Mouse (Mus musculus): ENCODE measurements at regions not wholly inside any gene's neighbourhood (a gene's known extent, or its start where the extent isn't known, plus 50 kb on each side); places are given as distances from the start of the nearest gene placed in this dataset.

DNA sequence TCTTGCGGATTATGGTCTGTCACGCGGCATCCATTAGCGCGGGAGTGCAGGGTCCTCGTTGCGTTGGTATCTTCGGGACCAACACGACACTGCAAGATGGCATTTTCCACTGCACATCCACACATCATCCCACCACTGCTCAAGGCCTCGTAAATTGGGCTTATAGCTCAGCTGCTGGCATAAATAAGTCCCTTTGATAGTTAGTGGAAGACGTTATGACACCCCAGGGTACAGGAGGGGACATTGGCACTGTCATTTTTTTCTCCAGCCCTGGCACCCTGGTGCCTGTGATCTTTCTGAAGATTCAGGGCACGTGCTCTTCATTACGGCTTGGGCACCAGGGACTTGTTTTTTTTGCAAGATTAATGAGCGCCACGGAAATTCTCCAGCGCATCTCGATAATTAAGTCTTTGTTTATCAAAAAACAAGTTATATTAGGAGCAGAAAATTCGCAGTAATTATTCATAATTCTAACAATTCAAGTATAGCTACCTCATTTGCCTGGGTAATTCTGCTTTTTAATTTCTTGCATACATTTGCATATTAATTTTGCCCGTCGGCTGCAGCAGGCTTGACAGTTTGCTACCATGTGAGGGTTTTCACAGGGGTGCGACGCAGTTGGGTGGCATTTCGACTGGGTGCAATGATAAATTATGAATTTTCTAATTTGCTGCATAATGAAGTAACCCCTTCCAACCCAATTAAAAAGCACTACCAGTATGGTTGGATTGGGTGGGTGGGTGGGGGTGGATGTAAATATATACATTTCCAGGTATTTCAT, 119.1 kb downstream of the Vrk1 start:
- H3K4me2 ChIP-seq (ENCODE audit: low read length), result no peak overlapping the region
- no peaks in the 10 kb centered on the region for H3K36me3 ChIP-seq (ENCODE audit: control insufficient read depth, insufficient read depth, low read length)
- no peaks in the 10 kb centered on the region for H3K9me3 ChIP-seq (replicated peaks; ENCODE audit: control insufficient read depth, low read length, poor library complexity, severe bottlenecking)
- H3K27me3 ChIP-seq (ENCODE audit: control insufficient read depth, insufficient read depth, low read depth, low read length), result no peaks in the 10 kb centered on the region
- peak overlapping the region; percentile 78 for H3K27ac ChIP-seq (ENCODE audit: low read length)
- ATAC-seq, result no peak
- H3K9ac ChIP-seq (ENCODE audit: low read depth, low read length), result no peak overlapping the region
- H3K4me1 ChIP-seq (ENCODE audit: control insufficient read depth, insufficient read depth, low read length), result peaks cover 2% of the 10 kb centered on the region; the same call in 1 of the 2 replicates
- no peak overlapping the region for H3K4me3 ChIP-seq (ENCODE audit: low read depth, low read length)
- 67% methylated on average over 23 of the region's 23 CpGs for WGBS

DNA sequence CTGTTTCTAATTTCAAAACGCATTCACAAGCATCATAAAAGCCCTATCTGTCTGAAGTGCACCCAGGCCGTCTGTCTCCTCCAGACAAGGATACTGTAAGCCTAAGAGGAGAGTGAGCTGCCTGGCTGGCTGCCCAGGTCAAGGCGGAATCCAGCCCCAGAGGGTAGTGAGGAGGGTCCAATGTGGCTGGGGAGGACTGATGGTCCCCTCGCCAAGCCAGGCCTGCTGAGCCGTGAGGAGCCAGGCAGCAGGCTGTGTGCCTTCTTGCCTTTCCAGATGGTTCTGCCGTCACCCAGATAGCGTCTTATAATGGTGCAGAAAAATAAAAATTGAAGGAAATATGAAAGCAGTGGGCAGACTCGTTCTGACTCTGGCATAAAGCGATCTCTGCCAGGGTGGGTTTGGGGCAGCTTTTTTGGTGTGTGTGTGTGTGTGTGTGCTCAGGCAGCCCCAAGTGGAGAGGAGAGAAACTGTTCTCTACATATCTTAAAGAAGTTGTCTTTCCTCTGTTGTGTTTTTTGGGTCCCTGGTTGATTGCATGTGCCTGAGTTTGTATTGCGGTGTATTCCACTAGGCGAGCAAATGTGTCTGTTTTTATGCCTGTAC, 120.1 kb downstream of the Vrk1 start:
- ATAC-seq, result no peak
- Histone ChIP-seq H3K4me1 (ENCODE audit: control insufficient read depth, insufficient read depth, low read length) (0 out of 2 replicates have a peak, but pooled peaks cover 2% of the 10 kb centered on the region), H3K27ac (ENCODE audit: low read length) (peak overlapping the region; percentile 78), H3K36me3 (ENCODE audit: control insufficient read depth, insufficient read depth, low read length) (no peaks in the 10 kb centered on the region), H3K27me3 (ENCODE audit: control insufficient read depth, insufficient read depth, low read depth, low read length) (no peaks in the 10 kb centered on the region), H3K4me2 (ENCODE audit: low read length) (no peak overlapping the region), H3K4me3 (ENCODE audit: low read depth, low read length) (no peak overlapping the region), H3K9ac (ENCODE audit: low read depth, low read length) (no peak overlapping the region), H3K9me3 (replicated peaks; ENCODE audit: control insufficient read depth, low read length, poor library complexity, severe bottlenecking) (no peaks in the 10 kb centered on the region)
- WGBS, result 65% methylated on average over 11 of the region's 11 CpGs

DNA sequence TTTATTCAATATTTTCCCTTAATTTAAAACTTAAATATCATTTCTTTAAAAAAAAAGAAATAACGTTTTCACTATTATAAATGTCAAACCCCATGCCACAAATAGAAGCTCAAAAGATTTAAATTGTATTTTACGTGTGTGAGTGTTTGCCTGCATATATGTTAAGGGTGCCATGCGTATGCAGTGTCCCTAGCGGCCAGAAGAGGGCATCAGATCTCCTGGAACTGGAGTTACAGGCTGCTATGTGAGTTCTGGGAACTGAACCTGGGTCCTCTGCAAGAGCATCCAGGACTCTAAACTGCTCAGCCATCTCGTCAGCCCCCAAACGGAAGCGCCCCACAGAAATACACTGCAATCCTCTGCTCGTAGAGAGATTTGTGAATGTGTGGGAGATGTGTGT, 122.7 kb downstream of the Vrk1 start:
- Histone ChIP-seq H3K36me3 (ENCODE audit: control insufficient read depth, insufficient read depth, low read length) (no peaks in the 10 kb centered on the region), H3K9me3 (replicated peaks; ENCODE audit: control insufficient read depth, low read length, poor library complexity, severe bottlenecking) (no peaks in the 10 kb centered on the region), H3K4me3 (ENCODE audit: low read depth, low read length) (no peak overlapping the region), H3K9ac (ENCODE audit: low read depth, low read length) (no peak overlapping the region), H3K27me3 (ENCODE audit: control insufficient read depth, insufficient read depth, low read depth, low read length) (no peaks in the 10 kb centered on the region), H3K27ac (ENCODE audit: low read length) (no peak overlapping the region), H3K4me1 (ENCODE audit: control insufficient read depth, insufficient read depth, low read length) (0 out of 2 replicates have a peak, but pooled peaks cover 2% of the 10 kb centered on the region), H3K4me2 (ENCODE audit: low read length) (no peak overlapping the region)
- WGBS, result 94% methylated on average over 8 of the region's 8 CpGs
- ATAC-seq, result no peak

DNA sequence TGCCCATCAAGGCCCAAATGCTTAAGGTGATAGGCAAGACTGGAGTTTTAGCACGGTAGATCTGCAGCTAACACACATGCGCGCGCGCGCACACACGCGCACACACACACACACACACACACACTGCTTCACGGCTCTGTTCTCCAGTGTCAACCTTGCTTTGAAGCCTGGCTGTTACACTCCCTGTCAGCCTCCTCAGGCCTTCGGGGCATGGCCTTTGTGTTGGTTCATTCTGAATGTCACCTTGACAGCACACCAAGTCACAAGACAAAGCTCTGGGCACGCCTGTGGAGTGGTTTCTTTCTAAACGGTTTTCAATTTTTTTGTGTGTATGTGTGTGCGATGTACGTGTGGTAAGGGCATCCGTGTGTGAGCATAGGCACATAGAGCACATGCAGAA, 128.4 kb downstream of the Vrk1 start:
- Histone ChIP-seq H3K9ac (ENCODE audit: low read depth, low read length) (no peak overlapping the region), H3K9me3 (replicated peaks; ENCODE audit: control insufficient read depth, low read length, poor library complexity, severe bottlenecking) (no peaks in the 10 kb centered on the region), H3K36me3 (ENCODE audit: control insufficient read depth, insufficient read depth, low read length) (no peaks in the 10 kb centered on the region), H3K4me2 (ENCODE audit: low read length) (no peak overlapping the region), H3K4me1 (ENCODE audit: control insufficient read depth, insufficient read depth, low read length) (no peaks in the 10 kb centered on the region), H3K27ac (ENCODE audit: low read length) (no peak overlapping the region), H3K4me3 (ENCODE audit: low read depth, low read length) (no peak overlapping the region), H3K27me3 (ENCODE audit: control insufficient read depth, insufficient read depth, low read depth, low read length) (no peaks in the 10 kb centered on the region)
- ATAC-seq, result no peak
- WGBS, result 87% methylated on average over 15 of the region's 15 CpGs

DNA sequence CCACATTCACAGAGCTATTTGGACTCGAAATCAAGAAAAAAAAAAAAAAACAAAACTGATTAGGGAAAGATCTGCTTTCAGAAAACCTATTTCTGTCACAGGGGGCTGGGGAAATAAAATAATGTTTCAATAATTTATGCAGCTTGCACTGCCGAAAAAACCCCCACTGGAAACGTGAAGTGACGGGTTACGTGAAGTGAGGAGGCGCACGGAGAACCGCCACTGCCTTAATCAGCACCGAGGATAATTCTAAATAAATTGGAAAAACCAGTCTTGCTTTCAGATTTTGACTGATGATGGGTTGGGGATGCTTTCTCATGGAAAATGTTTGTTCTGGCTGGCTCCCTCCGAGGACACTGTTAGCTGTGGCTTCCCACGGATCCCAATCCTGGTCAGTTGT, 129.5 kb downstream of the Vrk1 start:
- Histone ChIP-seq H3K27me3 (ENCODE audit: control insufficient read depth, insufficient read depth, low read depth, low read length) (no peaks in the 10 kb centered on the region), H3K9ac (ENCODE audit: low read depth, low read length) (no peak overlapping the region), H3K27ac (ENCODE audit: low read length) (no peak overlapping the region), H3K4me2 (ENCODE audit: low read length) (no peak overlapping the region), H3K9me3 (replicated peaks; ENCODE audit: control insufficient read depth, low read length, poor library complexity, severe bottlenecking) (no peaks in the 10 kb centered on the region), H3K36me3 (ENCODE audit: control insufficient read depth, insufficient read depth, low read length) (no peaks in the 10 kb centered on the region), H3K4me1 (ENCODE audit: control insufficient read depth, insufficient read depth, low read length) (no peaks in the 10 kb centered on the region), H3K4me3 (ENCODE audit: low read depth, low read length) (no peak overlapping the region)
- no peak for ATAC-seq
- 56% methylated on average over 11 of the region's 11 CpGs for WGBS

DNA sequence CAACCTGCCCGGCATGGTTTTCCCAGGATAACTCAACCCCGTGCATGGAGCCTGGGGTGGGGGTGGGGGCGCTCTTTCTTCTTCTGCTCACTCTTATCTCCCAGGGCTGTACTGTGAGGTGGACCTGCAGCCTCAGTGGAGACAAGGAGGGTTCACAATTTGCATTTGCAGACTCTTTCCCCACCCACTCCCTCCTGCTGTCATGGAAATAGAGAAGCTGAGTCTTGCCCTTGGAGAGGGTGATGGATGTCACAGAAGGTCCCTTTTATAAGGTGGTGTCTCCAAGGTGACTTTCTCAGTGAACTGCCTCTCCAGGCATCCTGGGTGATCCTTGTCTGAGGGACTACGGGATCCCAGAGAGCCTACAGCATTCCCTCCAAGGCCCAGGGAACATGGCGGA, 129.9 kb downstream of the Vrk1 start:
- Histone ChIP-seq H3K9ac (ENCODE audit: low read depth, low read length) (no peak overlapping the region), H3K4me3 (ENCODE audit: low read depth, low read length) (no peak overlapping the region), H3K9me3 (replicated peaks; ENCODE audit: control insufficient read depth, low read length, poor library complexity, severe bottlenecking) (no peaks in the 10 kb centered on the region), H3K36me3 (ENCODE audit: control insufficient read depth, insufficient read depth, low read length) (no peaks in the 10 kb centered on the region), H3K27me3 (ENCODE audit: control insufficient read depth, insufficient read depth, low read depth, low read length) (no peaks in the 10 kb centered on the region), H3K4me2 (ENCODE audit: low read length) (no peak overlapping the region), H3K4me1 (ENCODE audit: control insufficient read depth, insufficient read depth, low read length) (no peaks in the 10 kb centered on the region), H3K27ac (ENCODE audit: low read length) (no peak overlapping the region)
- peak; percentile 32; the same call in 1 of the 2 replicates for ATAC-seq
- WGBS, result 70% methylated on average over 5 of the region's 5 CpGs

DNA sequence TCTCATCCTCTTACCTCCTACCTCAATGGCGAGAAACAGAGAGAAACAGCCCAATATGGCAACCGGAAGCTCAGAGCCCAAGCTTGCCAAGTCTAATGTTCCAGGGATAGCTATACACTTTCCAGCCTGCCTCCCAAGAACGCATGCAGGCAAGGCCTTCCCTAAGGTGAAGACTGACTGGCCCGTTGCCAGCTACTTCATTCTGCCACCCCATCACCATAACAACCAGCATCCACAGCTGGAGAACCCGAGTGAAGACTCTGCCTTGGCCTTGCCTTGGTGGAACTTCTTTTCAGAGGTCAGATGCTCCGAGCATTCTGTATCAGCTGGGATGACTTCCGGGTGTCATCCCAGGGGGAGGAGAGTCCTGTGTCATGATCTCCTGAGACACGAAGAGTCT, 130.6 kb downstream of the Vrk1 start:
- Histone ChIP-seq H3K9me3 (replicated peaks; ENCODE audit: control insufficient read depth, low read length, poor library complexity, severe bottlenecking) (no peaks in the 10 kb centered on the region), H3K27ac (ENCODE audit: low read length) (no peak overlapping the region), H3K36me3 (ENCODE audit: control insufficient read depth, insufficient read depth, low read length) (no peaks in the 10 kb centered on the region), H3K4me3 (ENCODE audit: low read depth, low read length) (no peak overlapping the region), H3K27me3 (ENCODE audit: control insufficient read depth, insufficient read depth, low read depth, low read length) (no peaks in the 10 kb centered on the region), H3K9ac (ENCODE audit: low read depth, low read length) (no peak overlapping the region), H3K4me2 (ENCODE audit: low read length) (no peak overlapping the region), H3K4me1 (ENCODE audit: control insufficient read depth, insufficient read depth, low read length) (no peaks in the 10 kb centered on the region)
- 66% methylated on average over 8 of the region's 8 CpGs for WGBS
- ATAC-seq, result no peak

DNA sequence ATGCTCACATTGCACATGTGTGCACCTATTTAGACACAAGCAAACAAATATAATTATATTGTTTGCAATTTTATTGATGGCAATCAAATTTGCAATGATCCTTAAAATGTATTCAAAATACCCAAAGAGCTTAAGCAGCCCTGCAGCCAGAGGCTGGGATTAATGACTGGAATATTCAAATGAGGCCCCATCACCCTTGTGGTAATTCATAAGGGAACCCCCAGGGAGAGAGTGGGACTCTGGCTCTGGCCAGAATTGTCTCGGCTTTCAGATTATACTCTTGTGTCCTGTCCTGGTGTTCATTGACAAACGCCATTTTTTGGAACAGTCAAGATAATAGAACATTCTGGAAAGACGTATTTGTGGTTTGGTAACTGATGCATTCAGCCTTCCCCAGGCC, 133.5 kb downstream of the Vrk1 start:
- H3K27ac ChIP-seq (ENCODE audit: low read length), result no peak overlapping the region
- no peaks in the 10 kb centered on the region for H3K27me3 ChIP-seq (ENCODE audit: control insufficient read depth, insufficient read depth, low read depth, low read length)
- no peak overlapping the region for H3K4me2 ChIP-seq (ENCODE audit: low read length)
- H3K4me1 ChIP-seq (ENCODE audit: control insufficient read depth, insufficient read depth, low read length), result no peaks in the 10 kb centered on the region
- no peak for ATAC-seq
- no peak overlapping the region for H3K9ac ChIP-seq (ENCODE audit: low read depth, low read length)
- H3K9me3 ChIP-seq (replicated peaks; ENCODE audit: control insufficient read depth, low read length, poor library complexity, severe bottlenecking), result no peaks in the 10 kb centered on the region
- 55% methylated on average over 3 of the region's 3 CpGs for WGBS
- no peaks in the 10 kb centered on the region for H3K36me3 ChIP-seq (ENCODE audit: control insufficient read depth, insufficient read depth, low read length)
- H3K4me3 ChIP-seq (ENCODE audit: low read depth, low read length), result no peak overlapping the region

DNA sequence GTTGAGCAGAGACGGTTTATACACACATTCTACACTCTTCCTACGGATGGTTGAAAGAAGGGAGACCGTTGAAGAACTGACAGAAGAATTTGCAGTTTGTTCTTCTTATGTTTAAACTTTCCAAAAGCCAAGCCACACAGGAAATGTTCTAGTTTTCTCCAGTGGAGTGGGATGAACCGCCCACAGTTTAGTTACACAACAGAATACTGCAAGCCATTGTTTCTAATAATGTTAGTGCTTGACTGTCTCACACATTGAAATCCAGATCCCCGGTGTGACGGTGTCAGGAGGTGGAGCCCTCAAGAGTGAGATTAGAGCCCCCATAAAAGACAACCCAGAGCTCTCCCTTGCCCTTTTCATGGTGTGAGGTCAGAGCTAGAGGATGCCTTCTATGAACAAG, 146.8 kb downstream of the Vrk1 start:
- WGBS, result 79% methylated on average over 6 of the region's 6 CpGs
- H3K4me1 ChIP-seq (ENCODE audit: control insufficient read depth, insufficient read depth, low read length), result no peaks in the 10 kb centered on the region

More for the DNA sequence above, 146.8 kb downstream of the Vrk1 start:
- ATAC-seq, result no peak
- H3K9ac ChIP-seq (ENCODE audit: low read depth, low read length), result no peak overlapping the region
- no peaks in the 10 kb centered on the region for H3K9me3 ChIP-seq (replicated peaks; ENCODE audit: control insufficient read depth, low read length, poor library complexity, severe bottlenecking)
- no peak overlapping the region for H3K4me3 ChIP-seq (ENCODE audit: low read depth, low read length)
- H3K36me3 ChIP-seq (ENCODE audit: control insufficient read depth, insufficient read depth, low read length), result no peaks in the 10 kb centered on the region
- H3K4me2 ChIP-seq (ENCODE audit: low read length), result no peak overlapping the region
- H3K27ac ChIP-seq (ENCODE audit: low read length), result no peak overlapping the region
- no peaks in the 10 kb centered on the region for H3K27me3 ChIP-seq (ENCODE audit: control insufficient read depth, insufficient read depth, low read depth, low read length)

All from midbrain, embryonic 16.5 days (tissue).